Mouse (Mus musculus): ENCODE data around the gene Stim1. TPM values are rescaled to one million over a fixed set of nuclear protein-coding genes. Genes with fewer than 3 reads are reported as not detected.

Gene Stim1
- polyA plus RNA-seq, 1 experiment from 2014 or later = 11.6 TPM

DNA sequence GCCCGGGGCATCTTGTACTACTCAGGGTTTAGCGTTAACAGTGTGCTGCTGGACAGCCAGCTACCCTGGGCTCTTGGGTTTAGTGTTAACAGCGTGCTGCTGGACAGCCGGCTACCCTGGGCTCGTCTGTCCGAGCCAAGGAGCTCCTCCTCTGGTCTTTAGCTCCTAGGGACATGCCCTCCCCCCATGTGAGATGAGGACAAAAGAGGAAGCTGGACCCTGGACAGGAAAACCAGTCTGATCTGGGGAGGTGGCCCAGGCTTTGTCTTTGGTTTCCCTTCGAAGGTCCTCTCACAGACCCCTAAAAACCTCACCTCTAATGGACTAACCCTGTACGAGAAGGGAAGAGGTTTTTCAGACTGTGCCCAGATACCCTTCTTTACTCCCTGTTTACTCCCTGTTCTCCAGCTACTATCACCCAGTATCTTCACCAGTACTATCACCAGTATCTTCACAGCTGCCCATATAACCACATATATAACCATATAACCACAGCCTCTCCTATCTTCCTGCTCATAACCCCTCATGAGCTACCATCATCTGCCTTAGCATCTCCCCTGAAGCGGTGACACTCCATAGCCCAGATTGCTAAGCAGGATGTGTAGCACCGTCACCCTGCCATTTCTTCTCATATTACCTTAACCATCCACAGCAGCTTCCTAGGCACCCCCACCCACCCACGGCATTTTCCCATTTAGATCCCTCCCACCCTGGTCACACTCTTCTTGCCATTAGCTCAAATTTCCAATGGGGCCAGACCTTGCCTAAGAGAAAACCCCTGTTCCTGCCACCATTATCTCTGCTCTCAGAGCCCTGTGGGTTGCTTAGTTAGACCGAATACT, 20.4 kb upstream of the Stim1 start:
- Histone ChIP-seq H3K4me2 (no peak overlapping the region), H3K36me3 (ENCODE audit: control insufficient read depth, insufficient read depth, low read length) (no peaks in the 10 kb centered on the region), H3K27ac (ENCODE audit: low read depth, low read length) (no peak overlapping the region), H3K27me3 (ENCODE audit: control insufficient read depth, insufficient read depth, low read length) (no peaks in the 10 kb centered on the region), H3K4me3 (ENCODE audit: low read depth, low read length) (no peak overlapping the region), H3K9ac (ENCODE audit: low read length) (no peak overlapping the region), H3K9me3 (ENCODE audit: control insufficient read depth, low read length) (no peaks in the 10 kb centered on the region), H3K4me1 (ENCODE audit: control insufficient read depth, insufficient read depth, low read length) (peaks cover 27% of the 10 kb centered on the region)
- ATAC-seq (ENCODE audit: low FRiP score) = no peak
- 46% methylated on average over 12 of the region's 12 CpGs for WGBS
- DNase-seq (ENCODE audit: low spot score, missing footprints) = no peak

DNA sequence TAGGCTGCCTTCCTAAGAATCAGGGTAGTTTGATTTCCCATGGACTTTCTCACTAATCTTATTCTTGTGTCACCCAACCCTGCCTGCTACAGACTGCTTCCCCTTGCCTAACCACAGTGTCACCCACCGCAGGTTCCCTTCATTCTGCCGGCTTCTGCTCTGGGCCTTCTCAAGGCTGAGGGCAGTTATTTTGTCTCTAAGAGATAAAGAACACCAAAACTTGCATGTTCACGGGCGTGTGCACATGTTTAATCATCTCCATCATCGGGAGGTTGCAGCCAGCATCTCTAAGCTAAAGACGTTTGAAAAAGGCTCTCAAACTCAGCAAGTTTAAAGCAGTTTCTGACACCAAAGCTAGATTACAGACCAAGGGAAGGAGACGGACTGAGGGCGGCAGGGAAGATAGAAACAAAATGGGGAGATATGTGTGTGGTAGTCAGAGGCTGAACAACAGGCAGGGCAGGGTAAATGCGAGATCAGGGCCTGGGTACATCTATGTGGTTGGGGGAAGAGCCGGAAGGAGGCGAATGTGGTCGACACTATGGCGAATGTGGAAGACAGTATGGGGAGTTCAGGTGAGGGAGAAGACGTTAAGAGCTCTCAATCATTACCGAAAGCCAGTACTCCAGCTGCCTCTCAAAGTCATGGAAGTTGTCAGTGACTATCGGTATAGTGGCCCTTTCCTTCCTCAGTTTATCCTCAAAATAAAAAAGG, 18.8 kb upstream of the Stim1 start:
- no peaks in the 10 kb centered on the region for H3K36me3 ChIP-seq (ENCODE audit: control insufficient read depth, insufficient read depth, low read length)
- H3K9ac ChIP-seq (ENCODE audit: low read length) = peak overlapping the region; percentile 88
- peaks cover 27% of the 10 kb centered on the region for H3K4me1 ChIP-seq (ENCODE audit: control insufficient read depth, insufficient read depth, low read length)
- H3K27ac ChIP-seq (ENCODE audit: low read depth, low read length) = no peak overlapping the region
- peak overlapping the region; percentile 79 for H3K4me3 ChIP-seq (ENCODE audit: low read depth, low read length)
- H3K27me3 ChIP-seq (ENCODE audit: control insufficient read depth, insufficient read depth, low read length) = no peaks in the 10 kb centered on the region
- peak; percentile 84 for DNase-seq (ENCODE audit: low spot score, missing footprints)
- H3K9me3 ChIP-seq (ENCODE audit: control insufficient read depth, low read length) = no peaks in the 10 kb centered on the region
- ATAC-seq (ENCODE audit: low FRiP score) = no peak
- WGBS = 29% methylated on average over 16 of the region's 16 CpGs
- H3K4me2 ChIP-seq = peak overlapping the region; percentile 90

DNA sequence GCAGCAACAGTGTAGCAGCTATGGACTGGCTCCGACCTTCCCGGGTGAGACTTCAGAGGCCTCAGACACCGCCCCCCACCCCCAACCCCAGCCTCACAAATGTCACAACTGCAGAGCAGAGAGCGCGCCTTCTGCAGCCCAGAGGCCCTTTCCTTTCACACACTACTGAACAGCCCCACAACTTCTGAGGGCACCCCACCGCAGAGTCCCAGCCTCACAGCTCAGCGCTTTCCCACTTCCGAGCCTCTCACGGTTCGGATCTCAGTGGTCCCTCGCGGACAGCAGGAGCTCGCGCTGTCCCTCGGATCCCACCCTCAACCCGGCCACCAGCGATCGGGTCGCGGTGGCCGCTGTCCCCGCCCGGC, 18.1 kb upstream of the Stim1 start:
- DNase-seq (ENCODE audit: low spot score, missing footprints) = peak; percentile 92
- under 1% methylated on average over 23 of the region's 23 CpGs for WGBS
- no peaks in the 10 kb centered on the region for H3K9me3 ChIP-seq (ENCODE audit: control insufficient read depth, low read length)
- no peaks in the 10 kb centered on the region for H3K36me3 ChIP-seq (ENCODE audit: control insufficient read depth, insufficient read depth, low read length)
- peak overlapping the region; percentile 83 for H3K27ac ChIP-seq (ENCODE audit: low read depth, low read length)
- peak overlapping the region; percentile 88 for H3K9ac ChIP-seq (ENCODE audit: low read length)
- H3K4me1 ChIP-seq (ENCODE audit: control insufficient read depth, insufficient read depth, low read length) = peaks cover 27% of the 10 kb centered on the region
- peak overlapping the region; percentile 79 for H3K4me3 ChIP-seq (ENCODE audit: low read depth, low read length)
- no peaks in the 10 kb centered on the region for H3K27me3 ChIP-seq (ENCODE audit: control insufficient read depth, insufficient read depth, low read length)
- no peak; the same call in none of the 2 replicates for ATAC-seq (ENCODE audit: low FRiP score)
- H3K4me2 ChIP-seq = peak overlapping the region; percentile 90

DNA sequence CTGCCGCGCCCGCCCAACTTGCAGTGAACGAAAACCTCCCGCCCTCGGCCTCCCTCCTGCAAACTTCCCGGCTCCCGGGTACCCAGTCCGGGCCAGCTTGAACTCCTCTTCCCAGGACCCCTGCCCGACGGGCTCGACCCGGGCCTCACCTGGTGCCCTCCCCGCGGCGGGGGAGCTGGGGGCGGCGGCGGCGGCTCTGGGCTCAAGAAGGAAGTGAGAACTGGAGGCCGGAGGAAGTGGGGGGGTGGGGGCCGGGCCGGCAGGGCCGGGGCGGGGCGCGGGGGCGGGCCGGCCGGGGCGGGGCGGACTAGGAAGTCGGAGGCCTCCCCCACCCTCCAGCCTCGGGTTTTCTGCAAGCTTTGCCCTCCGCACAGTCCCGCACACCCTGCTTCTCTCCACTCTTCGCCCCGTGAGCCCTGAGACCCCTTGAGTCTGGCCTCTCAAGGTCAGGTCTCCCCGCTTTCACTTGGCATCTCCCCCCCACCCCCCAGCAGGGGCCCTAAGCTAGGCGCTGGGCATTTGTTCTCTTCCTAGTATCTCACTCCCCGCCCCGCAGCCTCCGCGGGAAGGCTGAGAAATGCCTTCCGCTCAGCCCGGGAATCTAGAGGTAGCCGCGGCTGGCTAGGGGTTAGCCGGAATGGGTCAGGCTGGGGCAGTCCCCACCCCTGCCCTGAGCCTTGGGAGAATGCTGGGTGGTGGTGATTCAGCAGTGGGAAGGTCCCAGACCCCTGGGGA, 17.5 kb upstream of the Stim1 start:
- WGBS = under 1% methylated on average over 36 of the region's 49 CpGs
- Histone ChIP-seq H3K4me1 (ENCODE audit: control insufficient read depth, insufficient read depth, low read length) (peaks cover 27% of the 10 kb centered on the region), H3K36me3 (ENCODE audit: control insufficient read depth, insufficient read depth, low read length) (no peaks in the 10 kb centered on the region), H3K27me3 (ENCODE audit: control insufficient read depth, insufficient read depth, low read length) (no peaks in the 10 kb centered on the region), H3K9me3 (ENCODE audit: control insufficient read depth, low read length) (no peaks in the 10 kb centered on the region), H3K27ac (ENCODE audit: low read depth, low read length) (peak overlapping the region; percentile 83), H3K9ac (ENCODE audit: low read length) (peak overlapping the region; percentile 88), H3K4me3 (ENCODE audit: low read depth, low read length) (peak overlapping the region; percentile 79), H3K4me2 (peak overlapping the region; percentile 90)
- peak; percentile 97 for DNase-seq (ENCODE audit: low spot score, missing footprints)
- ATAC-seq (ENCODE audit: low FRiP score) = peak; percentile 82

DNA sequence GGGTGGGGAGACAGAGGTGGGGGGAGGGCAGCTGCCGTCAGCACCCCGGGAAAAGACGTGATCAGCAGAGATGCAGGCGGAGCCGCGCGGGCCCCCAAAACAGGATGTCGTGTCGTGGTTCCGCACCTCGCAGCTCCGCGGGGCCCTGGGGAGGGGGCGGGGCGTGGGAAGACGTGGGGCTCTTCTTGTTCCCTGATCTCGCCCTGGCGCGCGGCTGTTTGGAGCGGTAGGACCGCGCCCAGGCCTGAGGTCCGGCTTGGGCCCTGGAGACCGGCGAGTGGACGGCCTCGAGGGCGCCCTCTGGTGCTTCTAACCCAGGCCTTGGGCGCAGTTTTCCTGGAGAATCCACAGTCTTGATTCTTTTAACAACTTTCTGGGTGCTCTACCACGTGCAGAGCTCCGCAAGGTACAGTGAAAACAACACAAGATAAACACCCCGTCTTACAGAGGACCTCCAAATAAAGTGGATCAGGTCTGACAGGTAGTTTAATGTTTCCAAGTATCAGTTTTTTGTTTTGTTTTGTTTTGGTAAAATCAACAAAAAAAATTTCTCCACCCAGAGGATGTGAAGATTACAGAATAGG, 16.9 kb upstream of the Stim1 start:
- Histone ChIP-seq H3K27me3 (ENCODE audit: control insufficient read depth, insufficient read depth, low read length) (no peaks in the 10 kb centered on the region), H3K4me2 (peak overlapping the region; percentile 90), H3K36me3 (ENCODE audit: control insufficient read depth, insufficient read depth, low read length) (no peaks in the 10 kb centered on the region), H3K9me3 (ENCODE audit: control insufficient read depth, low read length) (no peaks in the 10 kb centered on the region), H3K9ac (ENCODE audit: low read length) (peak overlapping the region; percentile 88), H3K4me1 (ENCODE audit: control insufficient read depth, insufficient read depth, low read length) (peaks cover 25% of the 10 kb centered on the region), H3K4me3 (ENCODE audit: low read depth, low read length) (peak overlapping the region; percentile 79), H3K27ac (ENCODE audit: low read depth, low read length) (peak overlapping the region; percentile 83)
- ATAC-seq (ENCODE audit: low FRiP score) = peak; percentile 83
- WGBS = under 1% methylated on average over 33 of the region's 33 CpGs
- DNase-seq (ENCODE audit: low spot score, missing footprints) = peak; percentile 99

DNA sequence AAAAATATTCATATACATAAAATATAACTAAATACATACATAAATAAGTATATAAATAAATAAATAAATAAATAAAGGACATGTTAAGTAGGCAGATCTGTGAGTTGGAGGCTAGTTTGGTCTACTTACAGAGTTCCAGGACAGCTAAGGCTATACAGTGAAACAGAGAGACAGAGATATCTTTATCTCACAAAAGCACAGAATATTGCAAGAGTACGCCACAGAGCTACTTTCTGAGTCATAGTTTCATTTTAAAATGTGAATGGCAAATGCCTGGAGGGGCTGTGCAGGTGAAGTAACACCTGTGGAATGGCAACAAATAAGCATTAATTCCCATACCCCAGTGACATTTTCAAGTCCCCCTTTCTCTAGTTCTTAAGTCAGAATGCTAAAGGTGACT, 14.0 kb upstream of the Stim1 start:
- no peak overlapping the region for H3K27ac ChIP-seq (ENCODE audit: low read depth, low read length)
- no peak overlapping the region for H3K4me3 ChIP-seq (ENCODE audit: low read depth, low read length)
- no peaks in the 10 kb centered on the region for H3K36me3 ChIP-seq (ENCODE audit: control insufficient read depth, insufficient read depth, low read length)
- no peaks in the 10 kb centered on the region for H3K27me3 ChIP-seq (ENCODE audit: control insufficient read depth, insufficient read depth, low read length)
- H3K9me3 ChIP-seq (ENCODE audit: control insufficient read depth, low read length) = no peaks in the 10 kb centered on the region
- 89% methylated on average over 1 of the region's 1 CpGs for WGBS
- H3K9ac ChIP-seq (ENCODE audit: low read length) = no peak overlapping the region
- peaks cover 9% of the 10 kb centered on the region for H3K4me1 ChIP-seq (ENCODE audit: control insufficient read depth, insufficient read depth, low read length)
- no peak overlapping the region for H3K4me2 ChIP-seq
- DNase-seq (ENCODE audit: low spot score, missing footprints) (no peak), ATAC-seq (ENCODE audit: low FRiP score) (no peak)

DNA sequence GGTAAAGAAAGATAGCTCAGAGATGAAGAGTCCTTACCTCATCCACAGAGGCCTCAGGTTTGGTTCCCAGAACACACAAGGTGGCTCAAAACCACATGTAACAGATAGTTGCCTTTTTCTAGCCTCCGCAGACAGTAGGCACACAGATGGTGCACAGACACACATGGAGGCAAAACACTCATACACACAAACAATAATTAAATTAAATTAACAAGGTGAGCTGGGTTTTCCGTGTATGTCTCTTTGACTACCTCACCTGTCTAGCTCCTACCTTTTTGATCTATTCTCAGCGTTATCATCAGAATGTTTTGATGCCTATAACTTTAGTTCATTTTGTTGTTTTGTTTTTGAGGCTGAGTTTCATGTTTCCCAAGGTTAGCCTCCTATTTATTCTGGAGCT, 11.7 kb upstream of the Stim1 start, which contains the start of gene Rhog:
Gene Rhog, minus strand, starts transcription at position 101 of the 400 bp plus-strand sequence.
- Histone ChIP-seq H3K9ac (ENCODE audit: low read length) (no peak within 1 kb of the TSS), H3K27ac (ENCODE audit: low read depth, low read length) (no peak within 1 kb of the TSS), H3K4me1 (ENCODE audit: control insufficient read depth, insufficient read depth, low read length) (peaks cover 3% of the 10 kb centered on the region; the same call in 1 of the 2 replicates), H3K4me3 (ENCODE audit: low read depth, low read length) (no peak within 1 kb of the TSS), H3K4me2 (no peak within 1 kb of the TSS), H3K9me3 (ENCODE audit: control insufficient read depth, low read length) (no peaks in the 10 kb centered on the region), H3K36me3 (ENCODE audit: control insufficient read depth, insufficient read depth, low read length) (no peaks in the 10 kb centered on the region), H3K27me3 (ENCODE audit: control insufficient read depth, insufficient read depth, low read length) (no peaks in the 10 kb centered on the region)
- 83% methylated on average over 3 of the region's 3 CpGs for WGBS
- DNase-seq (ENCODE audit: low spot score, missing footprints) = no peak
- ATAC-seq (ENCODE audit: low FRiP score) = no peak

DNA sequence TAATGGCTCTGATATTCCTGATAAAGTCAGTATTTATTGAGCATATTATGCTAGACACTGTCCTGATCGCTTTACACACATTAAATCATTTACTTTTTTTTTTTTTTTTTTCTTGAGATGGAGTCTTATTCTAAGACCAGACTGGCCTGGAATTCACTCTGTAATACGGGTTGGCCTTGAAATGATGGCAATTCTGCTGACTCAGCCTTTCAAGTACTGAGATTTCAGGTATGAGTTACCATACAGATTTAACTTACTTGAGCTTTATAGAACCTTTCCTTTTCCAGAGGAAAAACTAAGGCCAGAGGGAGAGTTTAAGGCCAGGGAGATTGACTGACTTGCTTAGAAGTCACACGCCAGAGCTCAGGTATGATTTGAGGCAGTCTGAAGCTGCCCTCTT, 11.0 kb upstream of the Stim1 start:
- Histone ChIP-seq H3K4me2 (no peak overlapping the region), H3K9me3 (ENCODE audit: control insufficient read depth, low read length) (no peaks in the 10 kb centered on the region), H3K27ac (ENCODE audit: low read depth, low read length) (no peak overlapping the region), H3K27me3 (ENCODE audit: control insufficient read depth, insufficient read depth, low read length) (no peaks in the 10 kb centered on the region), H3K9ac (ENCODE audit: low read length) (no peak overlapping the region), H3K36me3 (ENCODE audit: control insufficient read depth, insufficient read depth, low read length) (no peaks in the 10 kb centered on the region), H3K4me1 (ENCODE audit: control insufficient read depth, insufficient read depth, low read length) (no peaks in the 10 kb centered on the region), H3K4me3 (ENCODE audit: low read depth, low read length) (no peak overlapping the region)
- no peak for DNase-seq (ENCODE audit: low spot score, missing footprints)
- ATAC-seq (ENCODE audit: low FRiP score) = no peak
- 84% methylated on average over 3 of the region's 3 CpGs for WGBS
